Mouse (Mus musculus): ENCODE data around the gene P3h4.

GRCm38 (mm10) chr11:100423836-100424235 lies 9.2 kb upstream of the P3h4 start:
- TF ChIP-seq CTCF (IDR thresholded peaks at IDR 0.05; ENCODE audit: control insufficient read depth, insufficient read depth, insufficient read length) (no peak), MYOG (IDR thresholded peaks at IDR 0.05; ENCODE audit: control insufficient read depth, extremely low read depth, insufficient read length) (no peak), USF1 (IDR thresholded peaks at IDR 0.05; ENCODE audit: low read depth) (no peak), MAX (IDR thresholded peaks at IDR 0.05) (no peak)

Data from C2C12 (cell line).